Mouse (Mus musculus) adrenal gland, postnatal 36 days (tissue): ENCODE data around the gene 4932429P05Rik. TPM values are rescaled to one million over a fixed set of nuclear protein-coding genes. Genes with fewer than 3 reads are reported as not detected.

ENCODE experiments used
- DNase-seq, 2 experiments: peaks; one replicate each; pipeline ENCODE4 v3.0.0; 2021; ENCODE audit warnings: mixed read lengths in 1 of 2
- long read RNA-seq, 2 experiments: library from polyadenylated mRNA; stranded (forward); transcript quantifications; one replicate each; pipeline ENCODE4 v2.0.0; 2021; ENCODE audit warnings: borderline sequencing depth in 2 of 2
- total RNA-seq, 2 experiments: library from RNA; stranded (reverse); gene quantifications; 2 replicates each; pipeline ENCODE4 v1.2.3; 2021

Gene 4932429P05Rik
- total RNA-seq: not detected
- long read RNA-seq, experiment 1: 0 reads
- long read RNA-seq, experiment 2: 0 reads

DNA sequence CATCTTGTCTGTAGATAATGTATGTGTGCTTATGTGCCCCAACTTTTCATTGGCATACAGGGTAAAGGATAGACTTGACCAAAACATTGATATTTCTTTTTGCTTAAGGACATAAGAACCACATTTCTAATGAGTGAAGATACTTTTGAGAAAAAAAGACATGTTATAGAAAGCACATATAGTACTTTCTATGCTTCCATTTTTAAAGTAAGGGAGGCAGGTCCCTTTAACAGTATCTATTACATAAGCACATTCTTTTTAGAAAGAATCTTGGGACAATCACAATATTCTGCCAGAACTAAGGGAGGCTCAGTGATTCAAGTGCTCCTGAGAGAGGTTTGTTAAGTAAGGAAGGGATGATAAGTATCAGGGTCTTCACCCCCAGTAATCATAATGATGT, at the start of gene 4932429P05Rik:
Gene 4932429P05Rik, plus strand, starts transcription at position 301 of the 400 bp plus-strand sequence.
- no peak for DNase-seq

Other genes starting within 250 kb of the 4932429P05Rik start
- gene 4930415L06Rik, start 180.6 kb downstream of the 4932429P05Rik start, total RNA-seq: not detected